Mouse (Mus musculus): ENCODE results near the gene Crygb. TPM values are rescaled to one million over a fixed set of nuclear protein-coding genes. Genes with fewer than 3 reads are reported as not detected.
"Not testable (repeated sequence)": the region's sequence is repeated elsewhere in the genome, so short reads cannot be mapped to it uniquely, and the experiment has no call there.

The Crygb gene
- polyA plus RNA-seq, 1 experiment from 2014 or later, result 1.3 TPM

- WGBS, result 79% methylated on average over 8 of the region's 8 CpGs
- H3K36me3 ChIP-seq (ENCODE audit: control insufficient read depth, insufficient read depth, low read length), result no peaks in the 10 kb centered on the region
- no peak within 1 kb of the TSS for H3K4me3 ChIP-seq (ENCODE audit: control insufficient read depth in 1 of 2, insufficient read depth in 1 of 2, low read depth in 1 of 2, low read length in 2 of 2)
- H3K4me1 ChIP-seq (ENCODE audit: control insufficient read depth in 2 of 2, insufficient read depth in 2 of 2, low read length in 2 of 2), result no peaks in the 10 kb centered on the region
- no peak within 1 kb of the TSS for H3K9ac ChIP-seq (ENCODE audit: low read length)
- no peaks in the 10 kb centered on the region for H3K27me3 ChIP-seq (ENCODE audit: control insufficient read depth, insufficient read depth, low read length)
- no peak within 1 kb of the TSS for H3K27ac ChIP-seq (replicated peaks in 1 of 2; ENCODE audit: control insufficient read depth in 1 of 2, insufficient read depth in 1 of 2, low read depth in 2 of 2, low read length in 2 of 2)
- H3K4me2 ChIP-seq (ENCODE audit: low read length), result no peak within 1 kb of the TSS
- no peaks in the 10 kb centered on the region for H3K9me3 ChIP-seq (ENCODE audit: control insufficient read depth, low read length)
- ATAC-seq (ENCODE audit: insufficient number of reproducible peaks, insufficient read depth, low FRiP score, low read depth), result peak; percentile 43; the same call in 1 of the 2 replicates
Measured at GRCm38 (mm10) chr1:65063352-65063751, 18.7 kb downstream of the Crygb start, which contains the start of gene Crygd. Crygd (minus strand) TSS chr1:65063452.

- Histone ChIP-seq H3K9me3 (ENCODE audit: control insufficient read depth, low read length) (no peaks in the 10 kb centered on the region), H3K4me1 (ENCODE audit: control insufficient read depth in 2 of 2, insufficient read depth in 2 of 2, low read length in 2 of 2) (peaks cover 0 to 5% of the 10 kb centered on the region in 2 experiments; a peak in 2 of 4 replicates), H3K27ac (replicated peaks in 1 of 2; ENCODE audit: control insufficient read depth in 1 of 2, insufficient read depth in 1 of 2, low read depth in 2 of 2, low read length in 2 of 2) (no peak overlapping the region), H3K36me3 (ENCODE audit: control insufficient read depth, insufficient read depth, low read length) (no peaks in the 10 kb centered on the region), H3K9ac (ENCODE audit: low read length) (no peak overlapping the region), H3K4me2 (ENCODE audit: low read length) (no peak overlapping the region), H3K4me3 (ENCODE audit: control insufficient read depth in 1 of 2, insufficient read depth in 1 of 2, low read depth in 1 of 2, low read length in 2 of 2) (no peak overlapping the region), H3K27me3 (ENCODE audit: control insufficient read depth, insufficient read depth, low read length) (no peaks in the 10 kb centered on the region)
- no peak for ATAC-seq (ENCODE audit: insufficient number of reproducible peaks, insufficient read depth, low FRiP score, low read depth)
- WGBS, result 8% methylated on average over 2 of the region's 2 CpGs
Measured at GRCm38 (mm10) chr1:65052140-65052539, 29.9 kb downstream of the Crygb start.

GRCm38 (mm10) chr1:65051696-65052095 is 30.4 kb downstream of the Crygb start:
- Histone ChIP-seq H3K4me3 (ENCODE audit: control insufficient read depth in 1 of 2, insufficient read depth in 1 of 2, low read depth in 1 of 2, low read length in 2 of 2) (no peak overlapping the region), H3K4me2 (ENCODE audit: low read length) (no peak overlapping the region)
- WGBS, result 61% methylated on average over 7 of the region's 7 CpGs

GRCm38 (mm10) chr1:65050952-65051351 is 31.1 kb downstream of the Crygb start, which contains the start of gene Cryge:
Cryge (minus strand) TSS chr1:65051149.
- not testable (repeated sequence) for H3K9me3 ChIP-seq (ENCODE audit: control insufficient read depth, low read length); H3K4me2 ChIP-seq (ENCODE audit: low read length); H3K4me1 ChIP-seq (ENCODE audit: control insufficient read depth in 2 of 2, insufficient read depth in 2 of 2, low read length in 2 of 2); H3K4me3 ChIP-seq (ENCODE audit: control insufficient read depth in 1 of 2, insufficient read depth in 1 of 2, low read depth in 1 of 2, low read length in 2 of 2); H3K36me3 ChIP-seq (ENCODE audit: control insufficient read depth, insufficient read depth, low read length); H3K27ac ChIP-seq (replicated peaks in 1 of 2; ENCODE audit: control insufficient read depth in 1 of 2, insufficient read depth in 1 of 2, low read depth in 2 of 2, low read length in 2 of 2); ATAC-seq (ENCODE audit: insufficient number of reproducible peaks, insufficient read depth, low FRiP score, low read depth); H3K27me3 ChIP-seq (ENCODE audit: control insufficient read depth, insufficient read depth, low read length); H3K9ac ChIP-seq (ENCODE audit: low read length)
- WGBS, result 74% methylated on average over 10 of the region's 12 CpGs

More at GRCm38 (mm10) chr1:65051696-65052095, 30.4 kb downstream of the Crygb start:
- no peaks in the 10 kb centered on the region for H3K36me3 ChIP-seq (ENCODE audit: control insufficient read depth, insufficient read depth, low read length)
- no peak for ATAC-seq (ENCODE audit: insufficient number of reproducible peaks, insufficient read depth, low FRiP score, low read depth)
- no peak overlapping the region for H3K27ac ChIP-seq (replicated peaks in 1 of 2; ENCODE audit: control insufficient read depth in 1 of 2, insufficient read depth in 1 of 2, low read depth in 2 of 2, low read length in 2 of 2)
- peaks cover 0 to 5% of the 10 kb centered on the region in 2 experiments; a peak in 2 of 4 replicates for H3K4me1 ChIP-seq (ENCODE audit: control insufficient read depth in 2 of 2, insufficient read depth in 2 of 2, low read length in 2 of 2)
- no peak overlapping the region for H3K9ac ChIP-seq (ENCODE audit: low read length)
- H3K27me3 ChIP-seq (ENCODE audit: control insufficient read depth, insufficient read depth, low read length), result no peaks in the 10 kb centered on the region
- no peaks in the 10 kb centered on the region for H3K9me3 ChIP-seq (ENCODE audit: control insufficient read depth, low read length)

- Histone ChIP-seq H3K36me3 (ENCODE audit: control insufficient read depth, insufficient read depth, low read length) (no peaks in the 10 kb centered on the region), H3K27me3 (ENCODE audit: control insufficient read depth, insufficient read depth, low read length) (no peaks in the 10 kb centered on the region), H3K4me1 (ENCODE audit: control insufficient read depth in 2 of 2, insufficient read depth in 2 of 2, low read length in 2 of 2) (peaks cover 0 to 5% of the 10 kb centered on the region in 2 experiments; a peak in 2 of 4 replicates), H3K27ac (replicated peaks in 1 of 2; ENCODE audit: control insufficient read depth in 1 of 2, insufficient read depth in 1 of 2, low read depth in 2 of 2, low read length in 2 of 2) (no peak overlapping the region), H3K4me3 (ENCODE audit: control insufficient read depth in 1 of 2, insufficient read depth in 1 of 2, low read depth in 1 of 2, low read length in 2 of 2) (no peak overlapping the region), H3K4me2 (ENCODE audit: low read length) (no peak overlapping the region), H3K9me3 (ENCODE audit: control insufficient read depth, low read length) (no peaks in the 10 kb centered on the region), H3K9ac (ENCODE audit: low read length) (no peak overlapping the region)
- no peak for ATAC-seq (ENCODE audit: insufficient number of reproducible peaks, insufficient read depth, low FRiP score, low read depth)
- 67% methylated on average over 12 of the region's 12 CpGs for WGBS
Measured at GRCm38 (mm10) chr1:65048781-65049180, 33.3 kb downstream of the Crygb start.

GRCm38 (mm10) chr1:65046401-65047109 is 35.5 kb downstream of the Crygb start:
- H3K27ac ChIP-seq (replicated peaks in 1 of 2; ENCODE audit: control insufficient read depth in 1 of 2, insufficient read depth in 1 of 2, low read depth in 2 of 2, low read length in 2 of 2), result no peak overlapping the region
- no peaks in the 10 kb centered on the region for H3K9me3 ChIP-seq (ENCODE audit: control insufficient read depth, low read length)
- ATAC-seq (ENCODE audit: insufficient number of reproducible peaks, insufficient read depth, low FRiP score, low read depth), result no peak
- peak overlapping the region; percentile 31; the same call in 1 of the 2 replicates for H3K4me2 ChIP-seq (ENCODE audit: low read length)
- WGBS, result 34% methylated on average over 8 of the region's 8 CpGs
- no peaks in the 10 kb centered on the region for H3K27me3 ChIP-seq (ENCODE audit: control insufficient read depth, insufficient read depth, low read length)
- H3K4me1 ChIP-seq (ENCODE audit: control insufficient read depth in 2 of 2, insufficient read depth in 2 of 2, low read length in 2 of 2), result no peaks in the 10 kb centered on the region
- no peak overlapping the region for H3K9ac ChIP-seq (ENCODE audit: low read length)
- no peak overlapping the region for H3K4me3 ChIP-seq (ENCODE audit: control insufficient read depth in 1 of 2, insufficient read depth in 1 of 2, low read depth in 1 of 2, low read length in 2 of 2)
- no peaks in the 10 kb centered on the region for H3K36me3 ChIP-seq (ENCODE audit: control insufficient read depth, insufficient read depth, low read length)

GRCm38 (mm10) chr1:65043433-65043832 is 38.7 kb downstream of the Crygb start:
- 83% methylated on average over 2 of the region's 2 CpGs for WGBS
- H3K27ac ChIP-seq (replicated peaks in 1 of 2; ENCODE audit: control insufficient read depth in 1 of 2, insufficient read depth in 1 of 2, low read depth in 2 of 2, low read length in 2 of 2), result no peak overlapping the region
- H3K9me3 ChIP-seq (ENCODE audit: control insufficient read depth, low read length), result no peaks in the 10 kb centered on the region
- no peaks in the 10 kb centered on the region; a peak in 1 of 4 replicates for H3K4me1 ChIP-seq (ENCODE audit: control insufficient read depth in 2 of 2, insufficient read depth in 2 of 2, low read length in 2 of 2)
- no peak overlapping the region for H3K4me2 ChIP-seq (ENCODE audit: low read length)
- no peak for ATAC-seq (ENCODE audit: insufficient number of reproducible peaks, insufficient read depth, low FRiP score, low read depth)
- no peaks in the 10 kb centered on the region for H3K27me3 ChIP-seq (ENCODE audit: control insufficient read depth, insufficient read depth, low read length)
- H3K4me3 ChIP-seq (ENCODE audit: control insufficient read depth in 1 of 2, insufficient read depth in 1 of 2, low read depth in 1 of 2, low read length in 2 of 2), result no peak overlapping the region
- H3K9ac ChIP-seq (ENCODE audit: low read length), result no peak overlapping the region
- no peaks in the 10 kb centered on the region for H3K36me3 ChIP-seq (ENCODE audit: control insufficient read depth, insufficient read depth, low read length)
